Mouse (Mus musculus) testis, adult 2 months (tissue): ENCODE measurements around the gene Ppp1r14c. TPM values are rescaled to one million over a fixed set of nuclear protein-coding genes. Genes with fewer than 3 reads are reported as not detected.
"Not testable (repeated sequence)": the region's sequence is repeated elsewhere in the genome, so short reads cannot be mapped to it uniquely, and the experiment has no call there.

Source experiments
- H3K27ac ChIP-seq: fragments of 200-500 bp; 2 replicates; pipeline ENCODE4 v1.5.1; 2012; ENCODE audit warnings: low read depth, low read length; ENCODE audit not compliant: control insufficient read depth, insufficient read depth
- H3K27me3 ChIP-seq: fragments of 200-500 bp; 2 replicates; pipeline ENCODE4 v1.6.1; 2012; ENCODE audit warnings: mild to moderate bottlenecking, low read length, moderate library complexity; ENCODE audit not compliant: control insufficient read depth, insufficient read depth
- H3K36me3 ChIP-seq: fragments of 200-500 bp; 2 replicates; pipeline ENCODE4 v1.6.1; 2012; ENCODE audit warnings: mild to moderate bottlenecking, low read length; ENCODE audit not compliant: control insufficient read depth, insufficient read depth
- H3K4me1 ChIP-seq: fragments of 200-500 bp; 2 replicates; pipeline ENCODE4 v1.6.1; 2012; ENCODE audit warnings: low read length; ENCODE audit not compliant: control insufficient read depth, insufficient read depth
- H3K4me3 ChIP-seq: fragments of 200-500 bp; 2 replicates; pipeline ENCODE4 v1.5.1; 2012; ENCODE audit warnings: low read depth, mild to moderate bottlenecking, low read length, moderate library complexity, mixed read lengths; ENCODE audit not compliant: control insufficient read depth
- CTCF ChIP-seq: fragments of 200-500 bp; IDR thresholded peaks from 2 replicates; pipeline ENCODE4 v1.5.1; 2012; ENCODE audit warnings: low read depth, mild to moderate bottlenecking, inconsistent platforms, low read length, moderate library complexity; ENCODE audit not compliant: control insufficient read depth, insufficient read depth, insufficient replicate concordance
- POLR2A ChIP-seq: fragments of 200-500 bp; IDR thresholded peaks from 2 replicates; pipeline ENCODE4 v1.6.1; 2012; ENCODE audit warnings: low read depth, mild to moderate bottlenecking, inconsistent platforms, low read length, moderate library complexity; ENCODE audit not compliant: control insufficient read depth
- polyA plus RNA-seq: library from polyadenylated mRNA; depleted of rRNA; stranded (reverse); fragments of >200 nt; gene quantifications from 2 replicates; pipeline ENCODE4 v1.2.3, GENCODE M21; 2012

Gene Ppp1r14c
- polyA plus RNA-seq, 1 experiment: 0.11 TPM

DNA sequence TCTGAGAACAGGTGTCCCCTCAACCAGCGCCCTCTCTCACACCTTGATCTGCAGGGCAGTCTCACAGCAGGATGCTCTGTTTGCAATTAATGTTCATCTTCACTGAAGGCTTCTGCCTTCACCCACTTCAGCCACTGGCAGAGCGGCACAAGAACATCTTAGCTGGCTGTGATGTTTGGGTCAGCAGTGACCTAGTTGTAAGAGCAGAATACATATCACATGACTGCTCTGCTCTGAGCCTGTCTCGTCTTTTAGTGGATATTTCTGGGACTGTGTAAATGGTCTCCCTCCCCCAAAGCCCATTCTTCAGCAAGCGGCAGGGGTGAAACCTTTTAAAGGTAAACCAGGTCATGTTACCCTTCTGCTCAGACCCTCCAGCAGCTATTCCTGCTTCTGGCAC, 50.7 kb downstream of the Ppp1r14c start:
- H3K36me3 ChIP-seq: no peaks in the 10 kb centered on the region

DNA sequence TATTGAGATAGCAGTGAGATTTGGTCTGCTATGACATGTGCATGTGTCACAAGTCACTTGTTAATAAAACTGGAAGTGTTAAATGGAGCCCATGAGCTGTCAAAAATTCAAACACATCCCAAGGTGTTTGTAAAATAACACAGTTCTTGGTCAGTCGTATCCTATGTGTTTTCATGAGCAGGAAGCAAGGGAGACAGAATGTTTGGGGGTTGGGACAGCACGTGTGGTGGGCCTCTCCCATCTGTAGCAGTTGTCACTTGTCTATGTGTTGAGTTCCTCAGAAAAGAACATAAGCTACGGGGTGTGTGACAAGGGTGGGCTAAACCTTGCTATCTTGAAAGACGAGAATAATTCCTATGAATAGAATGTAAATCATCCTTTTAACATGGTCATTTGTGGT, 51.6 kb downstream of the Ppp1r14c start:
- Histone ChIP-seq H3K4me3 (no peak overlapping the region), H3K4me1 (no peaks in the 10 kb centered on the region), H3K27me3 (no peaks in the 10 kb centered on the region), H3K36me3 (no peaks in the 10 kb centered on the region), H3K27ac (no peak overlapping the region)
- TF ChIP-seq CTCF (no peak), POLR2A (no peak)

More for the DNA sequence above, 50.7 kb downstream of the Ppp1r14c start:
- Histone ChIP-seq H3K27ac (no peak overlapping the region), H3K4me1 (no peaks in the 10 kb centered on the region), H3K4me3 (no peak overlapping the region), H3K27me3 (no peaks in the 10 kb centered on the region)
- TF ChIP-seq POLR2A: no peak
- no peak for TF ChIP-seq CTCF

DNA sequence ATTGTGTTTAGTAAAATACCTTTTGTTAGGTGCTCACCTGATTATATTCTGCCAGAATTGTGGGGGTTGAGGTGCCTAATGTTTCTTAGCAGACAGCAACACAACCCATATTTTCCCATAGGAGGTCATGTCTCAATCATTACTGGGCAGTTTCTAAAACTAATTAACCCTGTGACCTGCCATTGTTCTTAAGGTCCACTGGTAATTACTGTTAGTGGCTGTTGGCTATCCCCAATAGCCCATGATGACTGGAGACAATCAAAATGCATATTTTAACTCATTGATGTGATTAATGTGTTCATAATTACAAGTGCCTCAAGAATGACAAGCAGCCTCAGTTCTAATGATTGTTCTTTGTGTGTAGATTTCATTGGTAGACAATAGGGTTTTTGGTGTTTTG, 58.2 kb downstream of the Ppp1r14c start:
- TF ChIP-seq POLR2A: no peak
- TF ChIP-seq CTCF: no peak
- Histone ChIP-seq H3K4me3 (no peak overlapping the region), H3K27me3 (no peaks in the 10 kb centered on the region), H3K27ac (no peak overlapping the region), H3K36me3 (no peaks in the 10 kb centered on the region), H3K4me1 (no peaks in the 10 kb centered on the region)

DNA sequence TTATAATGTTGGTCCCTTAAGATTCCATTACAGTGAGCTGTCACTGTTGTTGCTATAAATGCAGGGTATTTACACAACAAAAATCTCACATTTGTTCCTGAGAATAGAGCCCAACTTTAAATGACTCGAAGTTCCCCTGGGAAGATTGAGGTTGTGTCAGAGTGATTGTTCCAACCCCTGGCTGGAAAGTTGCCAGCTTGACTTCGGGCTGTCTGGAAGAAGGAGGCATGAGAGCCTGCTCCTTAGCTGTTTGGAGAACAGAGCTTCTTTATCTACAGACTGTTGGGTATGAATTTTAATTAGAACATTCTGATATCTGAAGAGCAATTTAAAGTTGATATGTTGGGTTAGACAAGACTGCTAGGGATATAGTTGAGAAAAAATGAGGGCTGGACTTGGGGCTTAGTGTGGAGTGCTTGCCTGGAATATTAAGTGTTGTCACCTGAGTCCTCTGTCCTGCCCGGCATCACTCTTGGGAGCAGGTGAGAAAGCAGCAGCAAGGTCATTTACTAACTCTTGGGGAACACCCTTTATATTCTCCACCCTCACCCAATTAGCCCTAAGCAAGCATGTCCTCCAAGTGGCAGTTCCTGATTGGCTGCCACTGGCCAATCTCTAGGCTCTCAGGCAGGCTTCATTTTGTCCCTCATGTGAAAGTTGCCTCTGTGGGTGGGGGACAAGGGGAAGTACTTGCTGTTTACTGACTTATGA, 62.0 kb downstream of the Ppp1r14c start:
- Histone ChIP-seq H3K36me3 (no peaks in the 10 kb centered on the region), H3K27me3 (no peaks in the 10 kb centered on the region), H3K4me1 (no peaks in the 10 kb centered on the region), H3K27ac (no peak overlapping the region), H3K4me3 (no peak overlapping the region)
- TF ChIP-seq POLR2A (no peak), CTCF (no peak)

DNA sequence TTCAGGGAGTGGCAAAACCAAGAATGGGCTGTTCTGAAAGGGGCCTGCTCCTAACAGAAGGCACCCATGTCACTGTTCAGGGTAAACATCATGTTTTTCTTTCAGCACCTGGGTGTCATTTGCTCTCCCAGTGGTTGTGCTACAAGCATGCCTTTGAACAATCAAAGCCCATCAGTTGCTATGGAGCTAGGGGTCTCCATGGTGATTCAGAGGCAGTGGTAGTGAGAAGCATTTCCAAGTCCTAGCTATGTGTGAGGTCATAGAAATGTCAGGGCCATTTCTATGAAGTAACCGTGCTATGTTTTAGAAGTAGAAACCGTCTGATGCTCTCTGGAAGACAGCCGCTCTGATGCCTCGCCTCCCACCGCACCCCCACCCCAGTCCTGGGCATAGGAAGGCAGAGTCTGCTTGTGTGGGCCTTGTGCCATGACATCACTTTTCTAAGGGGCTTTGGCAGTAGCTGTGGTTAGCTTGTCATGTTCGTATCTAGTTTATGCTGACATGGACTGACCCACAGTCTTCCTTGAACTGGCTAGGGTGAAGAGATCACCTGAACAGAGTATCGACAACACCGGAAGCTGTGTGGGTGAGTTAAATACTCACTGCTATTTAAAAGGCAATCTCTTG, 69.1 kb downstream of the Ppp1r14c start:
- Histone ChIP-seq H3K27ac (no peak overlapping the region), H3K36me3 (no peaks in the 10 kb centered on the region), H3K4me1 (no peaks in the 10 kb centered on the region), H3K4me3 (peak overlapping the region; percentile 7; the same call in 1 of the 2 replicates), H3K27me3 (no peaks in the 10 kb centered on the region)
- no peak for TF ChIP-seq POLR2A
- TF ChIP-seq CTCF: no peak

DNA sequence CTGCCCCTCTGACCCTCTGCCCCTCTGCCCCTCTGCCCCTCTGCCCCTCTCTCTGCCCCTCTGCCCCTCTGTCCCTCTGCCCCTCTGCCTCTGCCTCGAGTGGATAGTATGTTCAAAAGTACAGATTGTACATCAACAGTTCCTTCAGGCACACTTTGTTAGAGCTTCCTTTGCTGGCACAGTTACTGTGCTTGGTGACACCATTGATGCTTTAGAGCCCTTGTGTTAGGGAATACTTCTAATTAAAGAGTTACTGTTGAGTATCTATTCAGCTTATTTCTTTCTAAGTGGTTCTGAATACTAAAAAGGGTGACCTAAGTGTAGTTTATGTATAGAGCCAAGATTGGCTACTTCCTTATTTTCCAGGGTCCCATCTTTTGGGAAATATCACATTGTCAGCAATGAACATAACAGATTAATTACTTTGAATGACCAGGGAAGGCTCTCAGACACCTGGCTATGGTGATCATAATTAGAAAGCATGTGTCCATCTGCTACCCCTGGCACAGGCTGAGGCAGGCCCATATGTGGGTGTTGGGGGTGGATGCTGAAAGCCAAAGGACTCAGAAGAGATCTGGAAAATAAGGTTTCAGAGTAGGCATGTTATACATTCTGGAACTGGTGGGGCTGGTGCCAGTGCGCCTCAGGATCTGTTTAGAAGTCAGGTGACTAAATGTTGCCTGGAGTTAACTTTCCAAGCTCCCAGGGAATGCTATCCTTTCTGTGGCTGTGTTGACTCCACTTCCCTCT, 75.0 kb downstream of the Ppp1r14c start:
- Histone ChIP-seq H3K4me3 (no peak overlapping the region), H3K36me3 (no peaks in the 10 kb centered on the region), H3K27ac (no peak overlapping the region), H3K4me1 (no peaks in the 10 kb centered on the region), H3K27me3 (no peaks in the 10 kb centered on the region)
- no peak for TF ChIP-seq CTCF
- no peak for TF ChIP-seq POLR2A

DNA sequence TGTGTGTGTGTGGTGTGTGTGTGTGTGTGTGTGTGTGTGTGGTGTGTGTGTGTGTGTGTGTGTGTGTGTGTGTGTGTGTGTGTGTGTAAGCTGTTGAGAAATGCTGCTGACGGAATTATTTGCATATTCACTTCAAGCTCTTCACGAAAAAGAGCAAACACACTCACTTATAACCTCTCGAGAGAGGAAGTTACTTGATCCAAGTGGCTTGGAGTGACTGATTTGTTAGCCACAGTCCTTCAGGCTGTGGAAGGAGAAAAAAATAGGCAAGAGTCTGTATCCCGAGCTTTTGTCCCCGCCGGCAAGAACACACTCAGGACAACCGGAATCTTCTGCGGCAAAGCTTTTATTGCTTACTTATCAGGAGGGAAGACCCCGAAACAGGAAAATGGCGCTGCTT, 80.9 kb downstream of the Ppp1r14c start:
- not testable (repeated sequence) for H3K4me1 ChIP-seq, H3K36me3 ChIP-seq, H3K4me3 ChIP-seq, H3K27me3 ChIP-seq, H3K27ac ChIP-seq
